Mouse (Mus musculus) frontal cortex, adult (tissue): ENCODE results near the gene Adamts12.
A peak's percentile ranks its signal among the peaks of the same experiment; 100 is the strongest.

Source experiments
- ATAC-seq: cut with Nextera tagmentation; 2 replicates; pipeline ENCODE4 v1.9.2; 2017; ENCODE audit warnings: mild to moderate bottlenecking, moderate library complexity, mixed read lengths; ENCODE audit not compliant: low TSS enrichment

The Adamts12 gene

DNA sequence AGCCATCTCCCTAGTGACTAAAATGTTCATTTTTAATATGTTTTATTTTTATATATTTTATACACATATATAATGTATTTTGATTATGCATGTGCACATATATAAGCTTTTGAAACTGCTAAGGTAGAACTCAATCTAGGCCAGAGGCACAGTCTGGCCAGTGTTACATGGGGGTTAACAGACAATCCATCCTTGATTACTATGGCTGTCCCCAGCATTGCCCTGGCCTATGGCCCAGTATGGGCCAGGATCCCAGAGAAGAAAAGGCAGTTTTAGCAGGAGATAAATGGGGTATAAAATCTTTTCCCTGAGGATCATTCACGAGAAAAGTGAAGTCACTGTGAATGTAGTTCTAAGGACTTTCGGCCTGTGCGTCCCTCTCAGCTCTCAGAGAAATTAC lies 223.2 kb downstream of the Adamts12 start:
- ATAC-seq, result no peak

DNA sequence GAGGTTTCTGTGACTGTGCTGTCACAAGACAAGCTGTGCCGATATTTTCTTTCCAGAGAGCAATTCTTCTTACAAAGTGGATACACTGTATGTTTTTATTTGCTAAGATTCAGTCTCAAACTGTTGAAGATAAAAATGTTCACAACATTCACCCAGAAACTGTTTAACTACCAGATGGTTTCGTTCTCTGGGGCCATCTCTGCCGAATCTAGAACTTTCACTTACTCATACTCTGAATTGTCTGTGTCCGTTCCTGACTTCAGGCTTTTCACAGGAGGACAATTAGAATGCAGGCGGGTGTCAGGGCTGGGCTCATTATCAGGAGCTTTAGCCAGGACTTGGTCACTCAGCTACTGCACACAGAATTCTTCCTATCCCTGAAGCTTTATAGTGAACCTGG lies 227.7 kb downstream of the Adamts12 start:
- no peak for ATAC-seq

DNA sequence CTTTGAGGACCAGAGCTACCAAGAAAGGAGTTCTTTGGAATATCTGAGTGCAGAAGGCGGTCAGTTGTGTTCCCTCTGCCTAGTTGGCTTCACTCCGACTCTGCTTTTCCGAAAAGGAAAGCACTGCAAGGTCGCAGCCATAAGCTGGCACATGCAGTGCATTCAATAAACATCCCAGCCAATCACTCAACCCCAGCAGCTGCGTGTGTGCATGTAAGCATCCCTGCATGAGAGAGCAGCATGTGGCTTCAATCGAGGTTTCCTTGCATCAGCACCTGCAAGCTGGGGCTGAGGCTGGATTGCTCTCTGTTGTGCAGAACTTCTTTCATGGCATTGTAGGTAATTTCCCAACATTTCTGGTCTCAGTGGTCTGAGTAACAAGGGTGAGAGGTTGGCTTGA lies 230.4 kb downstream of the Adamts12 start:
- no peak for ATAC-seq

- no peak for ATAC-seq
Observed at GRCm38 (mm10) chr15:11297960-11298359, 233.4 kb downstream of the Adamts12 start.

- no peak for ATAC-seq
Observed at GRCm38 (mm10) chr15:11317077-11317476, 252.5 kb downstream of the Adamts12 start.

GRCm38 (mm10) chr15:11320481-11320880 lies 255.9 kb downstream of the Adamts12 start:
- peak; percentile 67; the same call in 1 of the 2 replicates for ATAC-seq

DNA sequence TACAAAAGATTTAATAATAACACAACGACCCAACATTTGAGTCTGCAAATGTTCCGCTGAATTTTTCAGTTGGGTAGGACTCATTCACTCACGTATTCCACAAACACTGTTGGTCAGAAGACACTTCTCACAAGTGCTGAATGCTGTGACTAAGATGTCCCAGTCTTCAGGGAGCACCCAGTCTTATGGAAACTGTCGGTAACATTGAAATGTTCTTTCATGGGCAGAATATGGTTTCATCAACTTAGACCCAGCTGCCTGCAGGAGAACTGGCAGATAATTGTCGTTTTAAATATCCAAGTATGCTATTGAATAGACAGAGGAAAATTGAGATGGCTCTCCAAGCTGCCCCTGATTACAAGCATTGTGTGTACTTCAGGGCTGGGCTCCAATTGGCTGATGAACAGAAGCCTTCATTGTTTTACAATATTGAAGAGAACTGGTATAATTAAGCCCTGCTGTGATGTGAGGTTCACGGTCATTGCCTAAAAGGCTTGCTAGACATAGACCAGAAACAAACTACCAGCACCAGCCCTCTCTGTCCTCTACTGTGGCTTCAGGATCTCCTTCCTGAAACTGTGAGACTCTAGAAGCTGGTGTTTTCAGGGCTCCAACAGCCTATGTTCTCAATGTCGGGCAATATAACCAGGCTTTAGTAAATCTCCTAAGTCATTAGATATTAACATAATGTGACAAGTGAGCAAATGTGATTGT lies 275.0 kb downstream of the Adamts12 start:
- ATAC-seq, result peak; percentile 59; the same call in 1 of the 2 replicates

GRCm38 (mm10) chr15:11355865-11356264 lies 291.3 kb downstream of the Adamts12 start:
- no peak for ATAC-seq

DNA sequence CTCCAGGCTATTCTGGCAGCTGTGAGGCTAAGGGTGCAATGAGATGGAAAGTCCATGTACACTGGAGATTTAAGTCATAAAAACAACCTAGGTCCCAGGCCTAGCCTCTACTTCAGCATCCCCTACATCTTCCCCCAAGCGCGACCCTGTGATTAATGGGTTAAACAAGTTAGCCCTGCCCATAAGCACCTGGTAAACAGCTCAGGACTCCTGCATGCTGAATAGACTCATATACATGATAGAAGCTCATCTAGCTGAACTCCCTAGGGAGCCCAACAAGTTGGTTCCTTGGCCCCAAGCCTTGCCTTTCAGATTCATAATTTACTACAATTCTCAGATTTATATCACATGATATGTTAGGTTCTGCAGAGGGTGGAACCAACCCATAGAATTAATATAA lies 292.9 kb downstream of the Adamts12 start:
- no peak for ATAC-seq

GRCm38 (mm10) chr15:11360888-11361287 lies 296.3 kb downstream of the Adamts12 start:
- no peak for ATAC-seq

- no peak for ATAC-seq
Observed at GRCm38 (mm10) chr15:11361824-11362223, 297.2 kb downstream of the Adamts12 start.

- ATAC-seq, result no peak
Observed at GRCm38 (mm10) chr15:11364112-11364511, 299.5 kb downstream of the Adamts12 start.

DNA sequence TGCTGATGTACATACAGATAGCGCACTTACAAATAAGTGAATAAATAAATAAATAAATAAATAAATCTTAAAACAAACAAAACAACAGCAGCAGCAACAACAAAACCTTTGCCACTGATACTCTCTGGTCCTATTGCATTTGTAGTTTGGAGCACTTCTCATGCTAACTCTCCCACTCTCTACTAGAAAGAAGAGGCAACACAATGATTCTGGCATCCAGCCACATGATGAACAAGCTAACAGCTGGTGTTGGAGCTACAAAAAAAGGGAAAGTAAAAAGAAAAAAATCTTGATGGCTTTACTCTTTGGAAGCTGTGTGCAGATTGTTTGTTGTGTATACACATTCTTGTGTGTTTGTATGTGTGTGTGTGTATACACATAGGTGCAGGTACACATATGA lies 300.2 kb downstream of the Adamts12 start:
- peak; percentile 95 for ATAC-seq

GRCm38 (mm10) chr15:11369572-11369971 lies 305.0 kb downstream of the Adamts12 start:
- ATAC-seq, result no peak

DNA sequence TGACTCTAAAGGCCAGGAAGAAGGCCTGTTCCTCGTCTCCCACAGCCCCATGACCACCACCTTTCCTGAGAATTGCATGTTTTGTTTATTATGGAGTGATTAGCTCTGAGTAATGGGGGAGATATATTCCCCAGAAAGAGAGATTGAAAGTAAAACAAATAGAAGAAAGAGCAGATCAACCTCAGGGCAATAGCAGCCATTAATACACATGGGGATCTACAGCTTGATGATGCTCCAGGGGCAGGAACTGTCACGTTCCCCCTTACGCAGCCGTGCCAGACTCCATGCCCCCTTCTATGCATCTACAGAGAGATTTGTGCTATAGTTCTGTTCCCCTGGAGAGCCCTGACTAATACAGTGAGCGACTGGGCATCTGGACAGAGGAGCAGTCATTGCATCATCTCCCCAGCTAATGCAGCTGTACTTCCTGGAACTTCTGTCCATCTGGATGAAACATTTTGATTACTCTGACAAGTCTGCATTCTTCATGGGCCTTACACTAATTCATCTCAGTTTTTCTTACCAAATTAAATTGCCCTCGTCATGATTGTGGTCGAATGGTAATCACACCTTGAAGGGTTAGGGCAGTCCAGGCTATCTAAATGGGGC lies 306.0 kb downstream of the Adamts12 start:
- ATAC-seq, result no peak

GRCm38 (mm10) chr15:11379431-11380086 lies 315.0 kb downstream of the Adamts12 start:
- ATAC-seq, result no peak

GRCm38 (mm10) chr15:11380087-11380530 lies 315.5 kb downstream of the Adamts12 start:
- ATAC-seq, result peak; percentile 78

DNA sequence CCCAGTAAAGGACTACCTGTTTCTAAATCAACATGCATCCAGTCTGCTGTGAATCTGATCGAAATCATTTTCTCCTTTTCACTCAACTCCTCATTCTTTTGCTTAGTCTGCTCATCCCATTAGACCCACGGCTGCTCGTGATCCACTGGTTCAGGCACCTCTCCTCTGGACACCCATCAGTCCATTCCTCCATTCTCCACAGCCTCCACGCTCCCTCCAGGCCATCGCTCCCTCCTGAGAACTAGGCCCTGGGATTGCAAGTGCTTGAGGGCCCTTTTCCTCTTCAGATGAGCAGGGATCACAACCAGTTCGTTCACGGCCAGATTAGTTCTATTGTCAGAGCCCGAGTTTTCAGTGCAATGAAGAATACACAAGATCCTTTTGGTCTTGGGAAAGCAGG lies 316.0 kb downstream of the Adamts12 start:
- no peak for ATAC-seq

DNA sequence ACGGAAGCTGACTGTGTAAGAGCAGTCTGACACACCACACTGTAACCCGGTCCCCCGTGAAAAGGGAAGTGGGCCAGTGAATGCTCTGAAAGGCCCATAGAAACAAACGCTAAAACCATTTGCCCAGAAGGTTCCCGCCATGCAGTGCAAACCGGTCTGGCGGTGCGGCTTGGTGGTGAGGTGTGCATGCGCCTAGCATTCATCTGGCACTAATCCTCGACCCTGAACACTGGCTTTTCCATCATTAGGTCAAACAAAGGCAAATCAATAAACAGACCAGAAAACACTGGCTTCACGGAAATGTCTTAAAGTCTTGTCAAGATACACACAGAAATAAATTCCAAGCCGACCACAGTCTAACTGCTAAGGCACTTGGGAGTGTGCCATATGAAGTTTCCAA lies 318.0 kb downstream of the Adamts12 start:
- no peak for ATAC-seq

GRCm38 (mm10) chr15:11383796-11384195 lies 319.2 kb downstream of the Adamts12 start:
- ATAC-seq, result no peak

DNA sequence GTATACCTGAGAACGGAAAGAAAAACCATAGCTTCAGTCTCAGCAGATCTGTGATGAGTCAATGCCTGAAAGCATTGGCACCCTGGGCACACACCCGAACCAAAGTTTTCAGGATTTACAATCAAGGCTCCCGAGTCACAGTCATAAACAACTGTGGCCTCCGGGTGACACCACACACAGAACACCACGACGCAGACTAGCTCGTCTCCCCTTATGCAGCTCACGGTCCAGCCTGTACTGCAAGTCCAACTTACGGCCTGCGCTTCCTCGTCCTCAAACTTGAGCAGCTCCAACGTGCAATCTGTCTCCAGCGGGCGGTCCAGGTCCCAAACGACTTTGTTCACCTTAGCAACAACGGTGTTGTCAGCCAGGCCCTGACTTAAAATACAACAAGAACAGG lies 328.3 kb downstream of the Adamts12 start:
- no peak for ATAC-seq

DNA sequence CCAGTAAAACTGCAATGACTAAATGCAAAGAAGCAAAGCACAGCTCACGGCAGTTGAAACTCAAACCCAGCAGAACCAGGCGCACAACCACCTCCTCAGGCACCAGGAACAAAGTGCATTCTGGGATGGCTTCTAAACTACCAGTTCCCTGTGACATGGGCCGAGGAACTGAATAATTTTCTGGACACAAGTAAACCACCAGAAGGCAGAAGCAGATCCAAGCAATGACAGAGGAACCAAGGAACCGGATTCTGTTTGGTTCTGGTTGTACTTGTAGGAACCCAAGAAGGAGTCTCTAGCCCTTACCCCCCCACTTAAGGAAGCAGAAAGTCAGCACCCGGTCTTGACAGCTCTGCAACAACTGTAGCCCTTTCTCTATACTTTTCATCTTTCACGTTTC lies 331.8 kb downstream of the Adamts12 start:
- ATAC-seq, result no peak
